Mouse (Mus musculus): ENCODE data around the gene Faf1.

The Faf1 gene

DNA sequence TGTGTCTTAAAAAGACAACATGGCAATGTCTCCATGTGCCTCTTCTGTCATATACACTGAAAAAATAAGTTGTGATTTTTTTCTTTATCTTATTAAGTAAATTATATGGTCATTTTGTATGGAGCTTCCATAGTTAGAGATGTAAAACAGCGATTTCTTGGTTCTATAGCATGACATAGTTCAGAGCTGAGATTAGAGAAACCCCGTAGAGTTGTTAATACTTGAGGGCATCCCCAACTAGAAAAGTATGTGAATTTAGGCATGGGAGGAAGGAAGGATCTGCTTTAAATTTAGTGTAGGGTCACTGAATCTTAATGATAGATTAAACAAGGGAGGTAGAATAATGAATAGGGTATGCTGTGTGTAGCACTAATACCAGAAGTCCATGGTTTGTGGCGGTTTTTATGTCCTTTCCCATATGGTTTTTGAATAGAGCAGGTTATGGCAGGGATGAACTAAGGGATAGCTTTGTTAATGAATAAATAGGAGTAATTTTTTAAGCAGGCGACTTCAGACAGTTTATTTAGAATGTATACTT is 106.3 kb downstream of the Faf1 start:
- no peak for DNase-seq (ENCODE audit: low spot score)

DNA sequence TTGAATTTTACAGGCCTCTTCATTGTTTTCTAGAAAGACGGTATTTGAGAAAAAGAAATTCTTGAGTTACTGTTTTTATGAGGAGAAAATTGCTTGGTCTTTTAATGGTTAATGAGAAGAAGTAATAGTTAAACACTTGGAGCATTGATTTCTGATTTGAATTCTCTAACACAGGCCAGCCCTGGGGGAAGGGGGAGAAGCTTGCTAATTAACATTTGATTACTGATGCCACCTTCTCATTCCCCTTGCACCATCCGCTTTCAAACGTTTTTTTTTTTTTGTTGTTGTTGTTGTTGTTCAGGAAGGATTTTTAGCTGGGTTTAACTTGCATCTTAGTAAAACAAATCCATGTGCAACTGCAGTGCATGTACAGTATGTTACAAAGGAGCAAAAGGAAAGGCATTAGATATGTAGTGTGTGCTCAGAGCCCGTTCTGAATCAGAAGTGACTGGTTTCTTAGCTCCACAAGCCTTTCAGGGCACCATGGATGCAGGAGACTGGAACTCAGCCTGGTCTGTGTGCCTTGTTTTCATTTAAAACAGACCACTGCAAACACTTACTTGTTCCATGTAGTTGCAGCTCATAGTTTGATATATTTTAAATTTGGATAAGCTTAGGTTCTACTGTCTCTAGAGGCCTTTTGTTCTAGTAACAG is 113.1 kb downstream of the Faf1 start:
- no peak for DNase-seq (ENCODE audit: low spot score)

- no peak for DNase-seq (ENCODE audit: low spot score)
Measured at GRCm38 (mm10) chr4:109792331-109792730, 115.9 kb downstream of the Faf1 start.

GRCm38 (mm10) chr4:109793072-109793471 is 116.7 kb downstream of the Faf1 start:
- no peak for DNase-seq (ENCODE audit: low spot score)

DNA sequence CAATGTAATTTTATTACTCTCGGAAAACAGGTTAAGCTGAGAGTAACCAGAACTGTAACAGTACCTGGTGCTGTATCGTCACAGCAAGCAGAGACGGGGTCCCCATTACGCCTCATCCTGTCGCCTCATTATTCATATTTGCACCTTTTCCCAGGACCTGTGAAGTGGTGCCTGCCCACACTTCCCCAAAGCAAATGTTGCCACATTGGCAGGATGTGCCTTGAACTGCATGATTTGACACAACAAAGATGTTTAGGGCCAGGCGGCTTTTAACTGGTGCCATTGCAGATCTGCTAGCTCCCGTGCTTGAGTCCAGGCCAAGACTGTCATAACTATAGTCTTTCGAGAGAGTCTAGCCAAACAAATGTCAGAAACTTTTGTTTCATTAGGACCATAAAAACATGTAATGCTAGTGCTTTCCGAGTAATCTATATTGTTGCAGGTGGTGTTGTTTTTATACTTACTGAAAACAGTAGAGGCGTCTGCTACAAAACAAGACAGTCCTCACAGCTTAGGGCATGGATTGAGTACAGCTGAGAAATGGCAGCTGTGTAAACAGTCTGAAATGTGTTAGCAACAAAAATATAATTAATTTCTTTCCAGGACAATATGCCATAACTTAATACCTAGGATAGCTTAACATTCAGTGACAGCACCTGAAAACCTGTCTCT is 121.3 kb downstream of the Faf1 start:
- no peak for DNase-seq (ENCODE audit: low spot score)

- DNase-seq (ENCODE audit: low spot score), result no peak
Measured at GRCm38 (mm10) chr4:109806408-109806807, 130.0 kb downstream of the Faf1 start.

DNA sequence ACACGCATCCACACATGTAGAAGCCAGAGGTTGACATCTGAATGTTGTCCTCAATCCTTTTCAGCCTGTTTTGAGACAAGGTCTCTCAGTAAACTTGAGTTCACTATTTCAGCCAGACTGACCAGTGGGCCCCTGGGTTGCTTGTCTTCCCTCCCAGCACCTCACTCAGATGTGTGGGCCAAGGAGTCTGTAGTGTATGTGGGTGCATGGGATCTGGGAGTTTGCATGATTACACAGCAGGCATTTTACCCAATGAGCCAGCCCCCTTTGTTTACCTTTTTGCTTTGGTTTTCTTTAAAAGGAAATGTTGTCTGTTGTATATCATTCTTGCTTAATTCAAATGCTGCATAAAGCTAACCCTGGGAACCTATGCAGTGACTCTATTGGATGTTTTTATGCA is 138.8 kb downstream of the Faf1 start:
- DNase-seq (ENCODE audit: low spot score), result no peak

- DNase-seq (ENCODE audit: low spot score), result no peak
Measured at GRCm38 (mm10) chr4:109815592-109815991, 139.2 kb downstream of the Faf1 start.

DNA sequence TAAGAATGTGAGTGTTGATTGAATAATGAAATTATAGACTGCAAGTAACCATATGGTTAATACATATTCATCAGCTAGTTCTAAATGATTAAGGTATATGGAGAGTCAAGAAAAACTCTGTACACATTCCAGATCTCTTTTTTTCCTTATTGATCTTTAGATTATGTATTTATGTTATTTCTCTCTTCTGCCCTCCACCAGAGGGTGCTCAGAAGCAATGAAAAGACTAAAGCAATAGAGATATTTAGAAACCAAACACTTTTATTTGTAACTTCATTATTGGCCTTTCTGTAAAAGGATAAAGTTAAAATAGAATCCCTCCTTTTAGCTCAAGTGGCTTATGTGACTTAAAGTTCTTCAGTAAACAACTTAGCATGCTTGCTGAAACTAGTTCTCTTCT is 143.1 kb downstream of the Faf1 start:
- DNase-seq (ENCODE audit: low spot score), result no peak

- no peak for DNase-seq (ENCODE audit: low spot score)
Measured at GRCm38 (mm10) chr4:109829800-109830199, 153.4 kb downstream of the Faf1 start.

- DNase-seq (ENCODE audit: low spot score), result no peak
Measured at GRCm38 (mm10) chr4:109857851-109858250, 181.5 kb downstream of the Faf1 start.

GRCm38 (mm10) chr4:109858571-109859392 is 182.4 kb downstream of the Faf1 start:
- no peak for DNase-seq (ENCODE audit: low spot score)

GRCm38 (mm10) chr4:109859401-109859800 is 183.0 kb downstream of the Faf1 start:
- no peak for DNase-seq (ENCODE audit: low spot score)

DNA sequence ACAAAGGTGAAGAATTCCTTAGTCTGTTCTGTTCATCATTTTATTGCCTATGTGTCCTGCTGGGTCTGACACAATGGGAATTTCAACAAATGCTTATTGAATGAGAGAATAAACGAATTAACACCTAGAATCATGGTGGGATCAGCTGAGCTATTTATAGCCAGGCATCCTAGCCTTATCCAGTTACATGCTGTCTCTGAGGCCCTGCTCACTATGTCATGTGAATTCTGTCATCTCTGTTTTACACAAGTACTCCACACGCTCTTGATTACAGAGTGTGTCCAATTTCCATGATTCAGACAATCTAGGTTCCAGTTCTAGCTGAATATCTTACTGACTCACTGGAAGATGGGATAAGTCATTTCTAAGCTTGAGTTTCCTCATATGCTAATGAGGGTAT is 183.9 kb downstream of the Faf1 start:
- DNase-seq (ENCODE audit: low spot score), result no peak

GRCm38 (mm10) chr4:109862271-109862670 is 185.9 kb downstream of the Faf1 start:
- no peak for DNase-seq (ENCODE audit: low spot score)

- no peak for DNase-seq (ENCODE audit: low spot score)
Measured at GRCm38 (mm10) chr4:109863021-109863420, 186.6 kb downstream of the Faf1 start.

DNA sequence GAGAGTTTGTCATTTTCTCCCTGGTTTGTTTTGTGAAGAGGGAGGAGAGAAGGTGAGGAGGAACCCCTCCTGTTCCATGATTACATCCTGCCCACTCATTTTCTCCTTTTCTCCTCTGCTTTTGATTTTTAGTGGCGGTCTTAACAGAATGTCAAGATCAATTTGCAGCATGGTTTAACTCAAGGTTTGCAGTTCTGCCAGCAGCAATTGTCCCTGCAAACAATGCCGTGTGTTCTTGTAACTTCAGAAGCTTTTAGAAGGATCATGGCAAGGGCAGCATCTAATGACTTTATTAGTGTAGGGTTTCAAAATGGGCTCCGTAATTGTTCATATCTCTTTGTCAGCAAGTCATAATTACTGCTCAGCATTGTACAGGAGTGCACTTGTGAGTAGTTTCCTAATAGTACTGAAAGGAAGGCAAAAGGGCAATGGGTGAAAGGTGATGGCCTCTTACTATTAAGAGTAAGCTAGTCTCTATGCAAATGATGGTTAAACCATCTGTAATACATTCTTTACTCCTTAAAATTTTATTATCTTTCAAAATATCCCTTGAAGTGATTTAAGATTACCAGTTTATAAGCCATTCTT is 192.6 kb downstream of the Faf1 start:
- no peak for DNase-seq (ENCODE audit: low spot score)

- DNase-seq (ENCODE audit: low spot score), result no peak
Measured at GRCm38 (mm10) chr4:109884333-109884732, 207.9 kb downstream of the Faf1 start.

DNA sequence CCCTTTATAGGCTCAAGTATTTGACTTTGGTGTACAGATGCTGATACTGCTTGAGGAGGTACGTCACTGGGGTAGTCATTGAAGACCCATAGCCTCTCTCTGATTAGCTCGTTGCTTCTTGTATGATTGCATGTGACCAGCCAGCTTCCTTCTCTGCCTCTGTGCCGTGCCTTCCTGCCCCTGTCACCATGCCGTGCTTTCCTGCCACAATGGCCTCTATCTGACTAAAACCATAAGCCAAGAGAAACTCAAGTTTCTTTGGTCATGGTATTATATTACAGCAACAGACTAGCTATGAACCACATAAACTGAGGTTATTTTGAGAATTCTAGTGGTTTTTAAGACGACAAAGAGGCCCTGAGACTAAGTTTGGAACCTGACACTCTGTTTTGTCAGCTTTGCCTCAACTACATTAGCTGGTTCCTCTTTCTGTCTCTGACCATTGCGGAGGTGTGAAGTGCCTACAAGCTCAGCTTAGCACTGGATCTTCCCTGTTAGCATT is 211.5 kb downstream of the Faf1 start:
- no peak for DNase-seq (ENCODE audit: low spot score)

DNA sequence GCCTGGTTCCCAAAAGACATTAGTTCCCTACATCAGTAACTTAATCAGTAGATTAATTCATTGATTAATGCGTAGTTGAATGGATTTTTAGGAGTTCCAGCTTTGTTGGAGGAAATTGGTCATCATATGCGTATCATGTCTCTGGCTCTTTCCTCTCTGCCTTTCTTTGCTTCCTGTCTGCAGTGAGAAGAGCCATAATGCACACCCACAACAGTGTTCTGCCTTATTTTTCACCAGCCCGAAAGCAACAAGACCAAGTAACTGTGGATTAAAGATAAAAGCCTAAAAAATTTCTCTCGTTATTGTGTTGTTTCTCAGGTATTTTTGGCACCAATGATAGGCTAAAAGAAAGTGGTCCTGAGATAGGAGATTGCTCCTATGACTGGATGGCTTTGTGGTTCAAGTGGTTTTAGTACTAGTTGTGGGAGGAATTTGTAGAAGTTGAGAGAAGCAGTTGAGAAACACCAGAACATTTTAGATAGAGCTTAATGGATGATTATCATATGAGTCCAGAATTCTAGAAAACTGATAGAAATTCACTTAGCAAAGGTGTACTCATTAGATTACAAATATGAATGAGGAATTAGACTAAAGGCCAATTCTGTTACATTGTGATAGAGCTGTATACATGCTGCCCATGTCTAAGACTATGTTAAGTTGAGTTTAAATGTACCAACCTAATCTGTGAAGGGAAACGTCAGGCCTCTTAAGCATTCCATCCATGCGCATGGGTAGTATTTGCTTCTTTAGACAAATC is 221.6 kb downstream of the Faf1 start:
- DNase-seq (ENCODE audit: low spot score), result no peak

DNA sequence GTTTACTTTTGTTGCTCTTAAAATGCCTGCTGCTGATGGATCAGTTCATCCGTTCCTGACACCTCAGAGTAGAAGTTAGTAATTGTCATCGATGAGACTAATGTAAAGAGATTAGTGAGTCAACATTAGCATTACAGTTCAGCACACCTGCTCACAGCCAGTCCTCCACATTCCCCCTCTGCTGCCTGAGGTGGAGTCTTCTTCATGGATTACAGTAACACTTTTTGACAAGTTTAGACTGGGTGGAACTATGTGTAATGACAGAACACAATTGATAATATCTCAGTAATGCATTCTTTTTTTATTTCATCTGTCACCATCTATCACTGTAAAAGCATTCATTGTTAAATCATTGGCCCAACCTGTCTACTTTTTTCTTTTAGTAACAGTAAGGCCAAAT is 224.7 kb downstream of the Faf1 start:
- DNase-seq (ENCODE audit: low spot score), result no peak

DNA sequence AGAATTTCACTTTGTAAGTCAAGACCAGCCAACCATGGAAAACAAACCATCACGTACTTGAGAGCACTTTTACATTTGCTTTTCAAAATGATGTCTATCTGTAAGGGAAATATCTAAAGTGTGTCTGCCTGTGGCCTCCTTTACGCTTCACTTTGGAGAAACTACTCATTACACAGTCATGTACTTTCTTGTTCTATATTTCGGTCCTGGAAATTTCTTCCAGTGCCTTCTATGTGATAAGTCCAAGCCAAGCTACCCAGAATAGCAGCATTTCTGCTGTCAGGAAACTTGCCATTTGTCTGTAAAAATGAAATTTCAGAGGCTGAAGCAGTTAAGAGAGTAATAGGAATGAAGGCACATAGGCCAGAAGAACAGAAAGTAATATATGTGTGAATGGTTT is 228.1 kb downstream of the Faf1 start:
- DNase-seq (ENCODE audit: low spot score), result no peak

Measured in urinary bladder, postnatal 14 days (tissue).